In genomic region chr9:45793697-45794096, GRCm38 (mm10) we compare ENCODE assay signal across 19 mouse cellular contexts. TPM values are rescaled to one million over a fixed set of nuclear protein-coding genes. Genes with fewer than 3 reads are reported as not detected.
A peak's percentile ranks its signal among the peaks of the same experiment; 100 is the strongest.
DNase-seq lines count a peak whose midpoint lies in the region; ATAC-seq and TF ChIP-seq lines count a peak whose summit lies in the region.
"Had no signal": no experiment of that assay in that cellular context is flagged by ENCODE, and none has a peak within 500 bp of the region (broad histone marks: within the 10 kb centered on the region; RNA-seq: fewer than 3 reads in every experiment).

No protein-coding gene starts in this region.

- no peak for DNase-seq in hindbrain, embryonic 11.5 days (ENCODE audit: low spot score)
- DNase-seq in forebrain, postnatal 0 days: peak; percentile 21
- DNase-seq in hindbrain, postnatal 0 days (ENCODE audit: low spot score): peak; percentile 62
- no peak for DNase-seq in thymus, postnatal 4 days
- no peak for DNase-seq in heart, postnatal 14 days
- DNase-seq: adrenal gland, adult 2 months; adrenal gland, postnatal 25 days; cerebellum, adult 18-20 months; cerebellum, adult 9-11 months; cerebellum, postnatal 36 days; gastrocnemius, postnatal 14 days; heart, adult 2 months had no signal

- intact Hi-C loops in heart, postnatal 14 days (cut with DNase I): no loop called here

- WGBS in hindbrain, embryonic 13.5 days: 62% methylated on average over 6 of the region's 6 CpGs
- 85% methylated on average over 6 of the region's 6 CpGs for WGBS in hindbrain, embryonic 11.5 days
- WGBS in midbrain, embryonic 13.5 days: 86% methylated on average over 6 of the region's 6 CpGs
- whole genome bisulfite sequencing in midbrain, embryonic 15.5 days: 82% methylated on average over 6 of the region's 6 CpGs
- 74% methylated on average over 6 of the region's 6 CpGs for WGBS in forebrain, postnatal 0 days
- whole genome bisulfite sequencing in hindbrain, postnatal 0 days: 62% methylated on average over 6 of the region's 6 CpGs

- ATAC-seq in hindbrain, embryonic 13.5 days (ENCODE audit: low FRiP score): 0 out of 2 replicates have a peak, but pooled peaks have one; percentile 7
- no peak for ATAC-seq in hindbrain, embryonic 11.5 days (ENCODE audit: low FRiP score)
- no peak for ATAC-seq in midbrain, embryonic 13.5 days
- no peak for ATAC-seq in midbrain, embryonic 15.5 days (replicated peaks)
- ATAC-seq in forebrain, postnatal 0 days: no peak
- ATAC-seq in hindbrain, postnatal 0 days: no peak
- ATAC-seq: intestine, embryonic 16.5 days had no signal

- H3K27me3 ChIP-seq in hindbrain, embryonic 13.5 days: no peaks in the 10 kb centered on the region
- H3K27me3 ChIP-seq in hindbrain, embryonic 11.5 days (ENCODE audit: control insufficient read depth, insufficient read depth, low read length): no peaks in the 10 kb centered on the region
- H3K27me3 ChIP-seq in midbrain, embryonic 13.5 days: no peaks in the 10 kb centered on the region
- no peaks in the 10 kb centered on the region for H3K27me3 ChIP-seq in midbrain, embryonic 15.5 days (replicated peaks)
- no peaks in the 10 kb centered on the region for H3K27me3 ChIP-seq in forebrain, postnatal 0 days (ENCODE audit: insufficient read depth, low read length)
- no peaks in the 10 kb centered on the region for H3K27me3 ChIP-seq in hindbrain, postnatal 0 days (ENCODE audit: insufficient read depth, low read length)
- H3K27me3 ChIP-seq: heart, embryonic 15.5 days had no signal

- H3K9me3 ChIP-seq in hindbrain, embryonic 13.5 days: no peaks in the 10 kb centered on the region
- H3K9me3 ChIP-seq in hindbrain, embryonic 11.5 days (ENCODE audit: control insufficient read depth, low read length): no peaks in the 10 kb centered on the region
- no peaks in the 10 kb centered on the region for H3K9me3 ChIP-seq in midbrain, embryonic 13.5 days
- no peaks in the 10 kb centered on the region for H3K9me3 ChIP-seq in midbrain, embryonic 15.5 days
- no peaks in the 10 kb centered on the region for H3K9me3 ChIP-seq in forebrain, postnatal 0 days (ENCODE audit: low read length)
- H3K9me3 ChIP-seq in hindbrain, postnatal 0 days (ENCODE audit: low read length): no peaks in the 10 kb centered on the region
- H3K9me3 ChIP-seq: embryonic facial prominence, embryonic 10.5 days; heart, embryonic 15.5 days had no signal

- TF ChIP-seq CTCF in forebrain, postnatal 0 days (IDR thresholded peaks at IDR 0.05; ENCODE audit: low read depth): no peak
- TF ChIP-seq CTCF in hindbrain, postnatal 0 days (IDR thresholded peaks at IDR 0.05; ENCODE audit: low read depth): no peak

- peaks cover 13% of the 10 kb centered on the region; the same call in 1 of the 2 replicates for H3K36me3 ChIP-seq in hindbrain, embryonic 13.5 days
- H3K36me3 ChIP-seq in hindbrain, embryonic 11.5 days (ENCODE audit: control insufficient read depth, insufficient read depth, low read length): no peaks in the 10 kb centered on the region
- peaks cover 25% of the 10 kb centered on the region for H3K36me3 ChIP-seq in midbrain, embryonic 13.5 days
- no peaks in the 10 kb centered on the region for H3K36me3 ChIP-seq in midbrain, embryonic 15.5 days (replicated peaks)
- 0 out of 2 replicates have a peak, but pooled peaks cover 9% of the 10 kb centered on the region for H3K36me3 ChIP-seq in forebrain, postnatal 0 days (ENCODE audit: insufficient read depth)
- no peaks in the 10 kb centered on the region for H3K36me3 ChIP-seq in hindbrain, postnatal 0 days (ENCODE audit: insufficient read depth, low read length)
- H3K36me3 ChIP-seq: heart, embryonic 15.5 days had no signal

- peak overlapping the region; percentile 8; the same call in 1 of the 2 replicates for H3K9ac ChIP-seq in hindbrain, embryonic 13.5 days
- H3K9ac ChIP-seq in hindbrain, embryonic 11.5 days (ENCODE audit: low read depth, low read length): no peak overlapping the region
- H3K9ac ChIP-seq in midbrain, embryonic 13.5 days (replicated peaks): 0 out of 2 replicates have a peak overlapping the region, but pooled peaks have one; percentile 24
- no peak overlapping the region for H3K9ac ChIP-seq in midbrain, embryonic 15.5 days
- no peak overlapping the region for H3K9ac ChIP-seq in forebrain, postnatal 0 days
- no peak overlapping the region for H3K9ac ChIP-seq in hindbrain, postnatal 0 days (replicated peaks; ENCODE audit: low read length)
- H3K9ac ChIP-seq: heart, embryonic 15.5 days had no signal

- H3K4me2 ChIP-seq in hindbrain, embryonic 13.5 days: no peak overlapping the region
- H3K4me2 ChIP-seq in hindbrain, embryonic 11.5 days (replicated peaks; ENCODE audit: low read depth, low read length): no peak overlapping the region
- no peak overlapping the region for H3K4me2 ChIP-seq in midbrain, embryonic 13.5 days (replicated peaks)
- H3K4me2 ChIP-seq in midbrain, embryonic 15.5 days: no peak overlapping the region
- H3K4me2 ChIP-seq in forebrain, postnatal 0 days (ENCODE audit: low read depth): no peak overlapping the region
- H3K4me2 ChIP-seq in hindbrain, postnatal 0 days (ENCODE audit: low read depth, low read length): no peak overlapping the region
- H3K4me2 ChIP-seq: heart, embryonic 11.5 days; heart, embryonic 15.5 days had no signal

- H3K4me1 ChIP-seq in hindbrain, embryonic 13.5 days (replicated peaks): peaks cover 44% of the 10 kb centered on the region
- no peaks in the 10 kb centered on the region for H3K4me1 ChIP-seq in hindbrain, embryonic 11.5 days (replicated peaks; ENCODE audit: control insufficient read depth, insufficient read depth, low read length)
- H3K4me1 ChIP-seq in midbrain, embryonic 13.5 days (replicated peaks): peaks cover 33% of the 10 kb centered on the region
- H3K4me1 ChIP-seq in midbrain, embryonic 15.5 days: peaks cover 14% of the 10 kb centered on the region
- peaks cover 9% of the 10 kb centered on the region for H3K4me1 ChIP-seq in forebrain, postnatal 0 days (ENCODE audit: insufficient read depth)
- H3K4me1 ChIP-seq in hindbrain, postnatal 0 days (ENCODE audit: insufficient read depth, low read length): peaks cover 7% of the 10 kb centered on the region; the same call in 1 of the 2 replicates

- H3K4me3 ChIP-seq in hindbrain, embryonic 13.5 days: no peak overlapping the region
- no peak overlapping the region for H3K4me3 ChIP-seq in hindbrain, embryonic 11.5 days (ENCODE audit: low read depth, low read length)
- no peak overlapping the region for H3K4me3 ChIP-seq in midbrain, embryonic 13.5 days (replicated peaks)
- H3K4me3 ChIP-seq in midbrain, embryonic 15.5 days: no peak overlapping the region
- H3K4me3 ChIP-seq in forebrain, postnatal 0 days (ENCODE audit: low read depth, low read length): no peak overlapping the region
- H3K4me3 ChIP-seq in hindbrain, postnatal 0 days (ENCODE audit: low read length): no peak overlapping the region
- H3K4me3 ChIP-seq: embryonic facial prominence, embryonic 10.5 days; heart, adult 2 months; heart, embryonic 15.5 days had no signal

- H3K27ac ChIP-seq in hindbrain, embryonic 13.5 days: peak overlapping the region; percentile 62
- H3K27ac ChIP-seq in hindbrain, embryonic 11.5 days (ENCODE audit: low read depth, low read length): no peak overlapping the region
- no peak overlapping the region for H3K27ac ChIP-seq in midbrain, embryonic 13.5 days
- H3K27ac ChIP-seq in midbrain, embryonic 15.5 days: no peak overlapping the region
- no peak overlapping the region for H3K27ac ChIP-seq in forebrain, postnatal 0 days (ENCODE audit: low read depth, low read length)
- peak overlapping the region; percentile 76; the same call in 1 of the 2 replicates for H3K27ac ChIP-seq in hindbrain, postnatal 0 days
- H3K27ac ChIP-seq: embryonic facial prominence, embryonic 10.5 days; heart, adult 2 months; heart, embryonic 15.5 days had no signal

RNA-seq across cellular contexts. Expression of gene Cep164, which starts 34.8 kb away (rescaled TPM):
- 12.4 and 15.8 TPM in 2 replicates for polyA plus RNA-seq in hindbrain, embryonic 13.5 days (2015; fragmentation: Nextera tagmentation; extraction: Ambion mirVana)
- 12.9 and 19.5 TPM in 2 replicates for polyA plus RNA-seq in hindbrain, embryonic 11.5 days (2014; fragmentation: Nextera tagmentation; extraction: Ambion mirVana)
- polyA plus RNA-seq in midbrain, embryonic 13.5 days (2015; fragmentation: Nextera tagmentation; extraction: Ambion mirVana): 14.9 and 15.5 TPM in 2 replicates
- 13.5 and 15.9 TPM in 2 replicates for polyA plus RNA-seq in midbrain, embryonic 15.5 days (2015; fragmentation: Nextera tagmentation; extraction: Ambion mirVana)
- total RNA-seq in forebrain, postnatal 0 days (2014; rRNA removed): 16.3 and 22.0 TPM in 2 replicates
- 7.3 and 10.4 TPM in 2 replicates for polyA plus RNA-seq in forebrain, postnatal 0 days (2015; fragmentation: Nextera tagmentation; extraction: Ambion mirVana)
- 13.7 and 24.6 TPM in 2 replicates for total RNA-seq in hindbrain, postnatal 0 days (2014; rRNA removed)
- polyA plus RNA-seq in hindbrain, postnatal 0 days (2015; fragmentation: Nextera tagmentation; extraction: Ambion mirVana): 14.2 and 14.3 TPM in 2 replicates
- total RNA-seq in heart, postnatal 14 days (2021): 1 to 10 TPM; 7.0 TPM

RNA-seq across cellular contexts. Expression of gene Bace1, which starts 44.7 kb away (rescaled TPM):
- polyA plus RNA-seq in hindbrain, embryonic 13.5 days (2015; fragmentation: Nextera tagmentation; extraction: Ambion mirVana): 46.4 and 50.3 TPM in 2 replicates
- polyA plus RNA-seq in hindbrain, embryonic 11.5 days (2014; fragmentation: Nextera tagmentation; extraction: Ambion mirVana): 29.6 and 31.1 TPM in 2 replicates
- polyA plus RNA-seq in midbrain, embryonic 13.5 days (2015; fragmentation: Nextera tagmentation; extraction: Ambion mirVana): 47.0 and 50.6 TPM in 2 replicates
- 56.5 and 58.0 TPM in 2 replicates for polyA plus RNA-seq in midbrain, embryonic 15.5 days (2015; fragmentation: Nextera tagmentation; extraction: Ambion mirVana)
- total RNA-seq in forebrain, postnatal 0 days (2014; rRNA removed): 40.9 and 48.5 TPM in 2 replicates
- 25.1 and 39.1 TPM in 2 replicates for polyA plus RNA-seq in forebrain, postnatal 0 days (2015; fragmentation: Nextera tagmentation; extraction: Ambion mirVana)
- 77.0 and 92.0 TPM in 2 replicates for total RNA-seq in hindbrain, postnatal 0 days (2014; rRNA removed)
- 39.3 TPM in 2 replicates for polyA plus RNA-seq in hindbrain, postnatal 0 days (2015; fragmentation: Nextera tagmentation; extraction: Ambion mirVana)
- total RNA-seq in heart, postnatal 14 days (2021): 10 to 100 TPM; 39.8 to 40.4 TPM

Comparison
In these comparisons a context has a peak if more than half of its experiments do, and no peak if none do; other contexts are left out.
1. H3K27ac ChIP-seq: peak in hindbrain, embryonic 13.5 days (single experiment) and hindbrain, postnatal 0 days (single experiment); none in hindbrain, embryonic 11.5 days (single experiment), midbrain, embryonic 13.5 days (single experiment), midbrain, embryonic 15.5 days (single experiment) and forebrain, postnatal 0 days (single experiment).
2. H3K9ac ChIP-seq: peak in hindbrain, embryonic 13.5 days (single experiment) and midbrain, embryonic 13.5 days (single experiment); none in hindbrain, embryonic 11.5 days (single experiment), midbrain, embryonic 15.5 days (single experiment), forebrain, postnatal 0 days (single experiment) and hindbrain, postnatal 0 days (single experiment).
3. DNase-seq: peak in forebrain, postnatal 0 days (single experiment) and hindbrain, postnatal 0 days (single experiment); none in hindbrain, embryonic 11.5 days (single experiment), thymus, postnatal 4 days (single experiment) and heart, postnatal 14 days (0 of 2).